Mouse (Mus musculus): ENCODE measurements around the gene Nhp2. TPM values are rescaled to one million over a fixed set of nuclear protein-coding genes. Genes with fewer than 3 reads are reported as not detected.
A peak's percentile ranks its signal among the peaks of the same experiment; 100 is the strongest.
"Not testable (repeated sequence)": the region's sequence is repeated elsewhere in the genome, so short reads cannot be mapped to it uniquely, and the experiment has no call there.

Nhp2 gene
- polyA plus RNA-seq, 1 experiment from 2014 or later, result 149 TPM

GRCm38 (mm10) chr11:51650691-51651515, 31.4 kb downstream of the Nhp2 start, which contains the start of the genes N4bp3 and D930048N14Rik:
N4bp3 (minus strand) TSS chr11:51650842.
D930048N14Rik (plus strand) TSS chr11:51650954.
- peak; percentile 66 for ATAC-seq (ENCODE audit: insufficient number of reproducible peaks, low FRiP score, low TSS enrichment, low read depth)

GRCm38 (mm10) chr11:51652889-51653418, 33.4 kb downstream of the Nhp2 start:
- Histone ChIP-seq H3K4me1 (peaks cover 30% of the 10 kb centered on the region), H3K4me2 (no peak overlapping the region), H3K36me3 (peaks cover 11% of the 10 kb centered on the region; the same call in 1 of the 2 replicates), H3K27me3 (no peaks in the 10 kb centered on the region), H3K9ac (no peak overlapping the region), H3K9me3 (no peaks in the 10 kb centered on the region), H3K4me3 (no peak overlapping the region), H3K27ac (no peak overlapping the region)
- ATAC-seq (ENCODE audit: insufficient number of reproducible peaks, low FRiP score, low TSS enrichment, low read depth), result no peak
- WGBS, result 92% methylated on average over 4 of the region's 4 CpGs

More at GRCm38 (mm10) chr11:51650691-51651515, 31.4 kb downstream of the Nhp2 start, which contains the start of the genes N4bp3 and D930048N14Rik:
- no peaks in the 10 kb centered on the region for H3K9me3 ChIP-seq
- peak within 1 kb of the TSS; percentile 67 for H3K4me3 ChIP-seq
- under 1% methylated on average over 68 of the region's 70 CpGs for WGBS
- H3K36me3 ChIP-seq, result peaks cover 7% of the 10 kb centered on the region; the same call in 1 of the 2 replicates
- H3K4me1 ChIP-seq, result peaks cover 29% of the 10 kb centered on the region
- no peaks in the 10 kb centered on the region for H3K27me3 ChIP-seq
- peak within 1 kb of the TSS; percentile 80 for H3K27ac ChIP-seq
- peak within 1 kb of the TSS; percentile 76 for H3K9ac ChIP-seq
- H3K4me2 ChIP-seq, result peak within 1 kb of the TSS; percentile 92

- ATAC-seq (ENCODE audit: insufficient number of reproducible peaks, low FRiP score, low TSS enrichment, low read depth), result no peak
- H3K27ac ChIP-seq, result no peak overlapping the region
- 83% methylated on average over 6 of the region's 6 CpGs for WGBS
- no peak overlapping the region for H3K9ac ChIP-seq
- H3K4me3 ChIP-seq, result no peak overlapping the region
- peaks cover 11% of the 10 kb centered on the region; the same call in 1 of the 2 replicates for H3K36me3 ChIP-seq
- peaks cover 32% of the 10 kb centered on the region for H3K4me1 ChIP-seq
- no peaks in the 10 kb centered on the region for H3K9me3 ChIP-seq
- H3K4me2 ChIP-seq, result no peak overlapping the region
- H3K27me3 ChIP-seq, result no peaks in the 10 kb centered on the region
These were observed 34.2 kb downstream of the Nhp2 start for GRCm38 (mm10) chr11:51653736-51654135.

GRCm38 (mm10) chr11:51654891-51655290, 35.4 kb downstream of the Nhp2 start:
- H3K36me3 ChIP-seq, result peaks cover 11% of the 10 kb centered on the region; the same call in 1 of the 2 replicates
- no peak overlapping the region for H3K27ac ChIP-seq
- H3K4me3 ChIP-seq, result no peak overlapping the region
- no peaks in the 10 kb centered on the region for H3K9me3 ChIP-seq
- no peaks in the 10 kb centered on the region for H3K27me3 ChIP-seq
- peaks cover 29% of the 10 kb centered on the region for H3K4me1 ChIP-seq
- H3K4me2 ChIP-seq, result no peak overlapping the region
- ATAC-seq (ENCODE audit: insufficient number of reproducible peaks, low FRiP score, low TSS enrichment, low read depth), result no peak
- H3K9ac ChIP-seq, result no peak overlapping the region
- WGBS, result 94% methylated on average over 3 of the region's 3 CpGs

GRCm38 (mm10) chr11:51656798-51657521, 37.4 kb downstream of the Nhp2 start:
- H3K36me3 ChIP-seq, result peaks cover 11% of the 10 kb centered on the region; the same call in 1 of the 2 replicates
- no peak overlapping the region for H3K4me2 ChIP-seq
- no peak overlapping the region for H3K4me3 ChIP-seq
- H3K9me3 ChIP-seq, result no peaks in the 10 kb centered on the region
- no peak for ATAC-seq (ENCODE audit: insufficient number of reproducible peaks, low FRiP score, low TSS enrichment, low read depth)
- no peaks in the 10 kb centered on the region for H3K27me3 ChIP-seq
- H3K27ac ChIP-seq, result no peak overlapping the region
- peaks cover 22% of the 10 kb centered on the region for H3K4me1 ChIP-seq
- 71% methylated on average over 10 of the region's 10 CpGs for WGBS
- no peak overlapping the region for H3K9ac ChIP-seq

- H3K4me1 ChIP-seq, result peaks cover 22% of the 10 kb centered on the region
- H3K9ac ChIP-seq, result no peak overlapping the region
- no peak for ATAC-seq (ENCODE audit: insufficient number of reproducible peaks, low FRiP score, low TSS enrichment, low read depth)
- H3K9me3 ChIP-seq, result no peaks in the 10 kb centered on the region
- H3K4me3 ChIP-seq, result no peak overlapping the region
- H3K36me3 ChIP-seq, result peaks cover 11% of the 10 kb centered on the region; the same call in 1 of the 2 replicates
- peak overlapping the region; percentile 67 for H3K27ac ChIP-seq
- 20% methylated on average over 7 of the region's 7 CpGs for WGBS
- H3K4me2 ChIP-seq, result no peak overlapping the region; the same call in 1 of the 2 replicates
- no peaks in the 10 kb centered on the region for H3K27me3 ChIP-seq
These were observed 38.8 kb downstream of the Nhp2 start for GRCm38 (mm10) chr11:51658291-51658690.

- peak overlapping the region; percentile 74 for H3K27ac ChIP-seq
- no peak overlapping the region for H3K4me3 ChIP-seq
- H3K4me1 ChIP-seq, result peaks cover 22% of the 10 kb centered on the region
- no peaks in the 10 kb centered on the region for H3K9me3 ChIP-seq
- H3K36me3 ChIP-seq, result peaks cover 11% of the 10 kb centered on the region; the same call in 1 of the 2 replicates
- H3K9ac ChIP-seq, result no peak overlapping the region
- no peaks in the 10 kb centered on the region for H3K27me3 ChIP-seq
- WGBS, result 9% methylated on average over 6 of the region's 6 CpGs
- H3K4me2 ChIP-seq, result no peak overlapping the region; the same call in 1 of the 2 replicates
- peak; percentile 79 for ATAC-seq (ENCODE audit: insufficient number of reproducible peaks, low FRiP score, low TSS enrichment, low read depth)
These were observed 39.2 kb downstream of the Nhp2 start for GRCm38 (mm10) chr11:51658705-51659104.

GRCm38 (mm10) chr11:51661867-51662365, 42.4 kb downstream of the Nhp2 start:
- Histone ChIP-seq H3K27me3 (no peaks in the 10 kb centered on the region), H3K27ac (no peak overlapping the region), H3K9me3 (no peaks in the 10 kb centered on the region), H3K4me3 (no peak overlapping the region), H3K36me3 (no peaks in the 10 kb centered on the region), H3K9ac (no peak overlapping the region), H3K4me1 (peaks cover 21% of the 10 kb centered on the region), H3K4me2 (no peak overlapping the region)
- 75% methylated on average over 16 of the region's 16 CpGs for WGBS
- no peak for ATAC-seq (ENCODE audit: insufficient number of reproducible peaks, low FRiP score, low TSS enrichment, low read depth)

GRCm38 (mm10) chr11:51662632-51663031, 43.1 kb downstream of the Nhp2 start:
- no peaks in the 10 kb centered on the region for H3K27me3 ChIP-seq
- H3K36me3 ChIP-seq, result no peaks in the 10 kb centered on the region
- no peak overlapping the region for H3K4me3 ChIP-seq
- ATAC-seq (ENCODE audit: insufficient number of reproducible peaks, low FRiP score, low TSS enrichment, low read depth), result no peak
- no peak overlapping the region for H3K4me2 ChIP-seq
- peaks cover 16% of the 10 kb centered on the region for H3K4me1 ChIP-seq
- H3K9ac ChIP-seq, result no peak overlapping the region
- no peaks in the 10 kb centered on the region for H3K9me3 ChIP-seq
- H3K27ac ChIP-seq, result no peak overlapping the region
- 80% methylated on average over 7 of the region's 7 CpGs for WGBS

- H3K9me3 ChIP-seq; ATAC-seq (ENCODE audit: insufficient number of reproducible peaks, low FRiP score, low TSS enrichment, low read depth); H3K9ac ChIP-seq; H3K27me3 ChIP-seq; H3K4me1 ChIP-seq; H3K27ac ChIP-seq; H3K4me3 ChIP-seq; H3K4me2 ChIP-seq; H3K36me3 ChIP-seq: not testable (repeated sequence)
- 92% methylated on average over 7 of the region's 7 CpGs for WGBS
These were observed 45.2 kb downstream of the Nhp2 start for GRCm38 (mm10) chr11:51664747-51665146.

GRCm38 (mm10) chr11:51670846-51671245, 51.3 kb downstream of the Nhp2 start:
- no peak for ATAC-seq (ENCODE audit: insufficient number of reproducible peaks, low FRiP score, low TSS enrichment, low read depth)
- peaks cover 13% of the 10 kb centered on the region; the same call in 1 of the 2 replicates for H3K4me1 ChIP-seq
- H3K9ac ChIP-seq, result no peak overlapping the region
- H3K27ac ChIP-seq, result no peak overlapping the region
- no peaks in the 10 kb centered on the region for H3K9me3 ChIP-seq
- no peaks in the 10 kb centered on the region for H3K27me3 ChIP-seq
- no peak overlapping the region for H3K4me3 ChIP-seq
- H3K4me2 ChIP-seq, result no peak overlapping the region
- no peaks in the 10 kb centered on the region for H3K36me3 ChIP-seq
- 90% methylated on average over 7 of the region's 7 CpGs for WGBS
